Mouse (Mus musculus) hindbrain, embryonic 16.5 days (tissue): ENCODE results near the gene Lrrc66. TPM values are rescaled to one million over a fixed set of nuclear protein-coding genes. Genes with fewer than 3 reads are reported as not detected.

Experiments
- ATAC-seq: fragments of 200-750 bp; cut with Nextera tagmentation; 2 replicates; pipeline ENCODE4 v1.8.0; 2017; ENCODE audit warnings: moderate TSS enrichment, moderate library complexity
- H3K27ac ChIP-seq: fragments of 300-500 bp; sonication (generic); 2 replicates; pipeline ENCODE4 v1.5.1; 2014; ENCODE audit warnings: low read depth, mild to moderate bottlenecking, control low read depth, low read length, moderate library complexity
- H3K27me3 ChIP-seq: fragments of 300-500 bp; sonication (generic); replicated peaks from 2 replicates; pipeline ENCODE4 v1.6.1; 2014; ENCODE audit warnings: low read length; ENCODE audit not compliant: control insufficient read depth, insufficient read depth
- H3K36me3 ChIP-seq: fragments of 300-500 bp; sonication (generic); 2 replicates; pipeline ENCODE4 v1.6.1; 2014; ENCODE audit warnings: mild to moderate bottlenecking, low read length, moderate library complexity, mixed read lengths; ENCODE audit not compliant: control insufficient read depth, insufficient read depth
- H3K4me1 ChIP-seq: fragments of 300-500 bp; sonication (generic); 2 replicates; pipeline ENCODE4 v1.6.1; 2014; ENCODE audit warnings: low read depth, low read length; ENCODE audit not compliant: control insufficient read depth, insufficient read depth
- H3K4me2 ChIP-seq: fragments of 300-500 bp; sonication (generic); 2 replicates; pipeline ENCODE4 v1.6.1; 2014; ENCODE audit warnings: mild to moderate bottlenecking, low read length, control low read depth, moderate library complexity
- H3K4me3 ChIP-seq: fragments of 300-500 bp; sonication (generic); 2 replicates; pipeline ENCODE4 v1.5.1; 2014; ENCODE audit warnings: mild to moderate bottlenecking, low read length, control low read depth, moderate library complexity
- H3K9ac ChIP-seq: fragments of 300-500 bp; sonication (generic); 2 replicates; pipeline ENCODE4 v1.6.1; 2014; ENCODE audit warnings: low read depth, mild to moderate bottlenecking, control low read depth, low read length, moderate library complexity
- H3K9me3 ChIP-seq: fragments of 300-500 bp; sonication (generic); 2 replicates; pipeline ENCODE4 v1.6.1; 2014; ENCODE audit warnings: mild to moderate bottlenecking, low read length, moderate library complexity; ENCODE audit not compliant: control insufficient read depth
- WGBS: fragments of 180-500 bp; shearing (Covaris S2); extraction: QIAGEN DNeasy Blood & Tissue Kit; methylation state at CpG from one replicate; pipeline ENCODE4 v1.1.7; 2014; 5-methylcytosine and 5-hydroxymethylcytosine counted together
- polyA plus RNA-seq: library from polyadenylated mRNA; unstranded; fragments of >200 nt; fragmentation: Nextera tagmentation; extraction: Ambion mirVana; gene quantifications from 2 replicates; pipeline ENCODE4 v1.2.1, GENCODE M21; 2015

Gene Lrrc66
- polyA plus RNA-seq, 1 experiment from 2014 or later: not detected

DNA sequence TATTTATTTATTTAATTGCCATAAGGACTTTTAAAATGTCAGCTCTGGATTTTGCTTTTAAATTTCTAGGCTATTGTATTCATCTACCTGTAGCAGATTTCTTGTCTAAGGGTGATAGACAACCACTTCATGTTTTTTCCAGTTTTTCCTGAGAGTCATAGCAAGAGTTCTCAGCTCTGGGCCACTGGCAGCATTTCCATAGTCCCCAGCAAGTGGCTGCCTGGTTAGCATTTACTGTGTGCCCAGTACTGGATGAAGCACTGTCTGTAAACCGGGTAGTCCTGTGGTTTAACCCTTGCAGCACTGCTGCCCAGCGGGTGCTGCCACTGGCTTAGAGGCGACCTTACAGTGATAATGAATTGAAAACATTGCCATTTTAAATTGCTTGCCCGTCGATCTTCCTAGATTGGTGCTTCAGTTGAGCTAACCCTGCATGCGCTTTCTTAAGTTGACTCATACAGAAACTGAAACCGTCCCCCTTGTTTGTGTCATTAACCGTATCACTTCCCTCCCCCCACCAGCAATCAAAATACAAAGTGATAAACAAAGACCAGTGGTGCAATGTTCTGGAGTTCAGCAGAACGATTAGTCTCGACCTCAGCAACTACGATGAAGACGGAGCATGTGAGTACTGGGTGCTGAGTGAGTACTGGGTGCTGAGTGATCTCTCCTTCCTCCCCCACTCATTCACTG lies 75.4 kb downstream of the Lrrc66 start:
- H3K27ac ChIP-seq: no peak overlapping the region
- no peak overlapping the region for H3K4me2 ChIP-seq
- ATAC-seq: no peak
- peaks cover 9% of the 10 kb centered on the region; the same call in 1 of the 2 replicates for H3K36me3 ChIP-seq
- no peaks in the 10 kb centered on the region for H3K9me3 ChIP-seq
- H3K9ac ChIP-seq: no peak overlapping the region
- H3K4me3 ChIP-seq: no peak overlapping the region
- no peaks in the 10 kb centered on the region for H3K27me3 ChIP-seq
- WGBS: 75% methylated on average over 12 of the region's 12 CpGs
- no peaks in the 10 kb centered on the region for H3K4me1 ChIP-seq

Other genes with a start within 250 kb of the Lrrc66 start
- gene Cwh43, start 226.5 kb downstream of the Lrrc66 start, polyA plus RNA-seq: 0.44 and 0.46 TPM in 2 replicates
- gene Dcun1d4, start 151.5 kb downstream of the Lrrc66 start, polyA plus RNA-seq: 44.8 and 53.0 TPM in 2 replicates
- 49.9 and 56.1 TPM in 2 replicates for gene Sgcb, start 15.3 kb upstream of the Lrrc66 start, polyA plus RNA-seq
- 0.78 and 1.2 TPM in 2 replicates for gene Spata18, start 18.9 kb upstream of the Lrrc66 start, polyA plus RNA-seq